Mouse (Mus musculus) embryonic fibroblast, embryonic 13.5 days (primary cell): ENCODE measurements around the gene Abca17.

ENCODE experiments used
- CTCF ChIP-seq: IDR thresholded peaks from 2 replicates; pipeline ENCODE4 v1.5.1; 2011; ENCODE audit warnings: mild to moderate bottlenecking, control low read depth, low read length, moderate library complexity, borderline replicate concordance; ENCODE audit not compliant: insufficient read depth
- POLR2A ChIP-seq: IDR thresholded peaks from 2 replicates; pipeline ENCODE4 v1.6.1; 2011; ENCODE audit warnings: low read depth, mild to moderate bottlenecking, control low read depth, low read length, moderate library complexity

DNA sequence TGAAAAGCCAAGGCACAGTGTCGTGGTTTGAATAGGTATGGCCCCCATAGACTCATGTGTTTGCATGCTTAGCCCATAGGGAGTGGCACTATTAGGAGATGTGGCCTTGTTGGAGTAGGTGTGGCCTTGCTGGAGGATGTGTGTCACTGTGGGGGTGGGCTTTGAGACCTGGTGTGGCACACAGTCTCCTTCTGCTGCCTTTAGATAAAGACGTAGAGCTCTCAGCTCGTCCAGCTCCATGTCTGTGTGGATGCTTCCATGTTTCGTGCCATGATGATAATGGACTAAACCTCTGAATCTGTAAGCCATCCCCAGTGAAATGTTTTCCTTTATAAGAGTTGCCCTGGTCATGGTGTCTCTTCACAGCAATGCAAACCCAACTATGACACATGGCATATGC is 71.0 kb downstream of the Abca17 start:
- no peak for TF ChIP-seq POLR2A
- no peak for TF ChIP-seq CTCF
